Mouse (Mus musculus): Measurements from ENCODE around the gene Psme1. TPM values are rescaled to one million over a fixed set of nuclear protein-coding genes. Genes with fewer than 3 reads are reported as not detected.

Psme1 gene
- polyA plus RNA-seq, 1 experiment from 2014 or later: 168 TPM

DNA sequence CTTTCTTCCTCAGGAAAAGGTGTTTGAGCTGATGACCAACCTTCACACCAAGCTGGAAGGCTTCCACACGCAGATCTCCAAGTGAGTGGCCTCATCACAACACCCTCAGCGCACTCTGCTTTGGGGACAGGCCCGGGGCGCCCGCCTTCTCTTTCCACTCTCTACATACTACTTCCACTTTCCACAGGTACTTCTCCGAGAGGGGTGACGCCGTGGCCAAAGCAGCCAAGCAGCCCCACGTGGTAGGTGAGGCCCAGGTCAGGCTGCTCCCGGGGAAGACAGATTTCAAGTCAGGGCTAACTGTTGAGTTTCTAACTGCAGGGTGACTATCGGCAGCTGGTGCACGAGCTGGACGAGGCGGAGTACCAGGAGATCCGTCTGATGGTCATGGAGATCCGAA, 2.8 kb downstream of the Psme1 start:
- 95% methylated on average over 16 of the region's 16 CpGs for WGBS
- Histone ChIP-seq H3K27ac (ENCODE audit: low read length) (no peak overlapping the region), H3K4me1 (ENCODE audit: insufficient read depth, low read length) (peaks cover 24% of the 10 kb centered on the region), H3K36me3 (ENCODE audit: insufficient read depth, low read length) (peaks cover 19% of the 10 kb centered on the region), H3K9me3 (ENCODE audit: low read length) (no peaks in the 10 kb centered on the region), H3K4me2 (replicated peaks; ENCODE audit: low read depth, low read length) (no peak overlapping the region), H3K27me3 (ENCODE audit: insufficient read depth, low read length) (no peaks in the 10 kb centered on the region), H3K4me3 (ENCODE audit: low read length) (no peak overlapping the region), H3K9ac (replicated peaks; ENCODE audit: low read length) (no peak overlapping the region)
- no peak for ATAC-seq (ENCODE audit: low FRiP score, low TSS enrichment)

DNA sequence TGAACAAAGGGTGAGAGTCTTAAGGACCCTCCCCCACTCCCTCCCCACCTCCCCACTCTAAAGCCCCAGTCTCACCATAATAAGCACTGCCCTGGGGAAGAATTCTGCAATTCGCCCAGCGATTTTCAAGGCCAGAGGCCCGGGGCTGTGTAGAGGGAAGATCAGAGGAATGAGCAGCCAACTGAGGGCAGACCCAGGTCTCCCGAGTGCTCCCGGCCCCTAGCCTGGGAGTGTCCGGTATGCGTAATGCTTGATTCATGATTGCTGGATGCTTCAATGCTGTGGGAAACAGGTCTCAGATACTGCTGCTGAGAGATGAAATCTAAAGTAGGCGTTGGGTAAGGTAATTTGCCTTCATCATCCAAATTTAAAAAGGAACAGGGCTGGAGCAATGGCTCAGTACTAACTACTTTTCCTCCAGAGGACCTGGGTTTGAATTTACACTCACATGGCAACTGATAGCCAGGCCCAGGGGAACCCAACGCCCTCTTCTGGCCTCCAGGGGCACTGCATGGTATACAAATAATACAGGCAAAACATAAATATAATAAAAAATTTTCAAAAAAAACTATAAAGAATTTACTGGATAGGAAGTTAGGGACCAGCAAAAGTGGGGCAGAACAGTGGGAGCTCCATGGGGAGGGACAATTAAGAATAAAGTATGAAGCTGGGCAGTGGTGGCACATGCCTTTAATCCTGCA, 4.2 kb downstream of the Psme1 start:
- H3K4me3 ChIP-seq (ENCODE audit: low read length): no peak overlapping the region
- H3K4me1 ChIP-seq (ENCODE audit: insufficient read depth, low read length): peaks cover 18% of the 10 kb centered on the region
- H3K4me2 ChIP-seq (replicated peaks; ENCODE audit: low read depth, low read length): no peak overlapping the region
- H3K36me3 ChIP-seq (ENCODE audit: insufficient read depth, low read length): peaks cover 21% of the 10 kb centered on the region
- no peaks in the 10 kb centered on the region for H3K27me3 ChIP-seq (ENCODE audit: insufficient read depth, low read length)
- no peak overlapping the region for H3K9ac ChIP-seq (replicated peaks; ENCODE audit: low read length)
- no peak overlapping the region for H3K27ac ChIP-seq (ENCODE audit: low read length)
- H3K9me3 ChIP-seq (ENCODE audit: low read length): no peaks in the 10 kb centered on the region
- ATAC-seq (ENCODE audit: low FRiP score, low TSS enrichment): no peak
- WGBS: 66% methylated on average over 9 of the region's 9 CpGs

DNA sequence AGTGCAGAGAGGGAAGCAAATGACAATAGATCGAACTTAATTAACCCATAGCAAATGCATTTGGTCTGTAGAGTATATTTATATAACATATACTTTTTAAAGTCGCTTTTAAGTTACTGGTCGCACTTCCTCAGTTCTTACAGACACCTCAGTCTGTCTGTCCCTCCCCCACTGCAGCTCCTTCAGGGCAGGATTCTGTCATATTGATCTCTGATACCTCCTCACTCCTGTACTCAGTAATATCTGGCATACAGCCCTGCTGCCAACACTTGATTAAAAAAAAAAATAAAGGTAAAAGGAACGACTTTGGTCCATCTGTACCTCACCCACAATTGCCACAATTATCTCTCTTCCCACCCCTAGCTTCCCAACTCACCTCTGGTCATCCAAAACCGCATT, 6.4 kb downstream of the Psme1 start:
- Histone ChIP-seq H3K9ac (replicated peaks; ENCODE audit: low read length) (peak overlapping the region; percentile 76), H3K27me3 (ENCODE audit: insufficient read depth, low read length) (no peaks in the 10 kb centered on the region), H3K9me3 (ENCODE audit: low read length) (no peaks in the 10 kb centered on the region), H3K27ac (ENCODE audit: low read length) (no peak overlapping the region), H3K36me3 (ENCODE audit: insufficient read depth, low read length) (peaks cover 31% of the 10 kb centered on the region), H3K4me2 (replicated peaks; ENCODE audit: low read depth, low read length) (peak overlapping the region; percentile 94), H3K4me3 (ENCODE audit: low read length) (peak overlapping the region; percentile 64), H3K4me1 (ENCODE audit: insufficient read depth, low read length) (peaks cover 13% of the 10 kb centered on the region)
- no peak for ATAC-seq (ENCODE audit: low FRiP score, low TSS enrichment)
- WGBS: 35% methylated on average over 5 of the region's 5 CpGs

DNA sequence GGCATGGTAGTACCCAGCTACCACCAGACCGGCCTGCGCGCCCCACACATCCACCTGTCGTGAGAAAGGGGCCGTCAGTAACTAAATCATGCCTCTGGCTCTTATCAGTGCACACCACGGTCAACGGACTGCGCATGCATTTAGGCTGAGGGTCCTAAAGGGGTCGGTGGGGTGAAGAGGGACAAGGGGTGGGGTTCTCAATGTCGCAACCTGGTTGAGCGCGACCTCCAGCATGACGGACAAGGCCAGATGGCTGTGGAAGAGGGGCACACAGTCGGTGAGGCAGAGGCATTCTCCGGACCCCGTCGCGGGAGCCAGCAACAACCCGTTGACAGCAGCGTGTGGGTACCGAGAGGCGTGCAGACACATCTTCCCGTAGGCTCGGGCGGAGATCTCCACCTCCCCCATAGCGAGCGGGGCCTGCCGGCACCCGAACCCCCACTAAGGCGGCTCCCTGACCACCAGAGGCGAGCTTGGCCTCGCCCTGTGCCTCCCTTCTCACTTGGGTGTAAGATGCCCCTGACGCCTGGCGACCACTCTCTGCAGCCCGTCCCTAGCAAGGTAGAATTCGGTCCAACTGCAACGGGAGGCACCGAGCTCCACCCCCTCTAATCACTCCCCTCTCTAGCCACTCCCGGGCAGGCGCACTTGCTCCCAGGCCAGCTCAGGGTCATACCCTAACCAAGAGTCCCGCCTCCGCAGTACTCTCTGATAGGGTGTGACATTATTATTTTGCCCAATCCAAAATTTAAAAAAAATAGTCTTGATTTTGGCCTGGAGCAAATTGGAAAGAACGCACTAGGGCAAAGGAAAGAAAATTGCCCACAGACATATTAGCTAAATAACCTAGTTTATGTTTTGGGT, 7.0 kb downstream of the Psme1 start, which contains the start of gene Emc9:
Gene Emc9, minus strand, starts transcription at position 601 of the 864 bp plus-strand sequence.
- Histone ChIP-seq H3K9ac (replicated peaks; ENCODE audit: low read length) (peak within 1 kb of the TSS; percentile 76), H3K9me3 (ENCODE audit: low read length) (no peaks in the 10 kb centered on the region), H3K4me2 (replicated peaks; ENCODE audit: low read depth, low read length) (peak within 1 kb of the TSS; percentile 94), H3K4me1 (ENCODE audit: insufficient read depth, low read length) (peaks cover 11% of the 10 kb centered on the region), H3K4me3 (ENCODE audit: low read length) (peak within 1 kb of the TSS; percentile 64), H3K27me3 (ENCODE audit: insufficient read depth, low read length) (no peaks in the 10 kb centered on the region), H3K36me3 (ENCODE audit: insufficient read depth, low read length) (peaks cover 31% of the 10 kb centered on the region), H3K27ac (ENCODE audit: low read length) (no peak within 1 kb of the TSS)
- WGBS: 4% methylated on average over 43 of the region's 43 CpGs
- peak; percentile 86 for ATAC-seq (ENCODE audit: low FRiP score, low TSS enrichment)

DNA sequence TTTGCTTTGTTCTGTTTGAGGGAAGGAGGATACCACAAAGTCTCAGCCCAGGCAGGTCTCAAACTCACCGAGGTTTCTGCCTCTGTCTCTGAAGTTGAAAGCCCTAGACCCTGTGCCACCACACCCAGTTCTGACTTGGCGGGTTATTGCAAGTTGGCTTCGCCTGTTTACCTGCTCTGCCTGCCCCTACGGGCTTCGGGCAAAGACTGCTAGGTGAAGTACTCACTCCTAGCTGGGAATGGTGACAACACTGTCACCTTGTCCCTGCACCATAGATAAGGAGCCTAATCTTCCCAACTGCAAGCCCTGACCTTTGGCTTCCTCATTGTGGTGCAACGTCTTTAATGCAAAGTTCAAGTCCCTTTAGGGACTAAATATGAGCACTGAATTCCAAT, 7.6 kb downstream of the Psme1 start:
- H3K4me3 ChIP-seq (ENCODE audit: low read length): peak overlapping the region; percentile 64
- ATAC-seq (ENCODE audit: low FRiP score, low TSS enrichment): no peak
- H3K4me1 ChIP-seq (ENCODE audit: insufficient read depth, low read length): peaks cover 14% of the 10 kb centered on the region
- no peak overlapping the region for H3K9ac ChIP-seq (replicated peaks; ENCODE audit: low read length)
- no peaks in the 10 kb centered on the region for H3K27me3 ChIP-seq (ENCODE audit: insufficient read depth, low read length)
- no peak overlapping the region for H3K27ac ChIP-seq (ENCODE audit: low read length)
- peaks cover 25% of the 10 kb centered on the region for H3K36me3 ChIP-seq (ENCODE audit: insufficient read depth, low read length)
- H3K9me3 ChIP-seq (ENCODE audit: low read length): no peaks in the 10 kb centered on the region
- peak overlapping the region; percentile 94 for H3K4me2 ChIP-seq (replicated peaks; ENCODE audit: low read depth, low read length)
- WGBS: 61% methylated on average over 6 of the region's 6 CpGs

DNA sequence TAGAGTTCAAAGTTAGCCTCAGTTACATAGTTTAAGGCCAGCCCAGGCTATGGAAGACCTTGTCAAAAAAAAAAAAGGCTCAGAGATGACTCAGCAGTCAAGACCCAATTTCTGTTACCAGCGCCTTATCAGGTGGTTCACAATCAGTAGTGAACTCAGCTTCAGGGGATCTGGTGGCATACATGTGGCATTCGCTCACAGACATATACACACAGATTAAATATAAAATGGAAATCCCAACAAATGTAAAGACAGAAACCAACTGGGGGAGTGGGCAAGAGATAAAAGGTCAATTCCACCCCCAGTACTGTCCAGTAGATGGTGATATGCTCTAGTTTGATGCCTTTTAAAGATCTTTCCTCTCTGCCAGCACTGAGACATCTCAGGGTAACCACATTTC, 8.2 kb downstream of the Psme1 start:
- peaks cover 14% of the 10 kb centered on the region for H3K4me1 ChIP-seq (ENCODE audit: insufficient read depth, low read length)
- H3K27me3 ChIP-seq (ENCODE audit: insufficient read depth, low read length): no peaks in the 10 kb centered on the region
- H3K9ac ChIP-seq (replicated peaks; ENCODE audit: low read length): no peak overlapping the region
- H3K4me3 ChIP-seq (ENCODE audit: low read length): no peak overlapping the region
- no peak overlapping the region for H3K4me2 ChIP-seq (replicated peaks; ENCODE audit: low read depth, low read length)
- no peaks in the 10 kb centered on the region for H3K9me3 ChIP-seq (ENCODE audit: low read length)
- WGBS: 90% methylated on average over 2 of the region's 2 CpGs
- no peak for ATAC-seq (ENCODE audit: low FRiP score, low TSS enrichment)
- H3K36me3 ChIP-seq (ENCODE audit: insufficient read depth, low read length): peaks cover 19% of the 10 kb centered on the region
- no peak overlapping the region for H3K27ac ChIP-seq (ENCODE audit: low read length)

DNA sequence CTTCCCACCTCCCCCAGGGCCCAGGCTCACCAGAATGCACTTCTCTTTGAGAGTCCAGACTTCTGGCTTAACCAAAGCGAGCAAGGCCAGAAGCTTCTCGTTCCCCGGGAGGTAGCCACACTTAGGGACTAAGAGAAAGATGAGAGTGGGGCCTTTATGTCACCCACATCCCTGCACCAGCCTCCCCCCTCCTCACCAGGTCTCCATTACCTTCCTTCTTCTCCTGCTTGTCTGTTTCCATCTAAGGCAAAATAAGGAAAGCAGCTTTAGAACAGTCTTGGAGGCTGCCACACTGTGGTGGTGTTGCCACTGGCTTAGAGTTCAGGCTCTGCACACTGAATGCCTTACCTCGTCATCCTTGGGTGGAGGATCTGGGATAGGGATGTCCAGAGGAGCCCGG, 11.3 kb downstream of the Psme1 start:
- Histone ChIP-seq H3K27ac (ENCODE audit: low read length) (no peak overlapping the region), H3K4me1 (ENCODE audit: insufficient read depth, low read length) (peaks cover 26% of the 10 kb centered on the region), H3K4me2 (replicated peaks; ENCODE audit: low read depth, low read length) (no peak overlapping the region), H3K9ac (replicated peaks; ENCODE audit: low read length) (no peak overlapping the region), H3K4me3 (ENCODE audit: low read length) (no peak overlapping the region), H3K27me3 (ENCODE audit: insufficient read depth, low read length) (no peaks in the 10 kb centered on the region), H3K9me3 (ENCODE audit: low read length) (no peaks in the 10 kb centered on the region), H3K36me3 (ENCODE audit: insufficient read depth, low read length) (peaks cover 19% of the 10 kb centered on the region)
- no peak for ATAC-seq (ENCODE audit: low FRiP score, low TSS enrichment)
- 96% methylated on average over 5 of the region's 5 CpGs for WGBS

DNA sequence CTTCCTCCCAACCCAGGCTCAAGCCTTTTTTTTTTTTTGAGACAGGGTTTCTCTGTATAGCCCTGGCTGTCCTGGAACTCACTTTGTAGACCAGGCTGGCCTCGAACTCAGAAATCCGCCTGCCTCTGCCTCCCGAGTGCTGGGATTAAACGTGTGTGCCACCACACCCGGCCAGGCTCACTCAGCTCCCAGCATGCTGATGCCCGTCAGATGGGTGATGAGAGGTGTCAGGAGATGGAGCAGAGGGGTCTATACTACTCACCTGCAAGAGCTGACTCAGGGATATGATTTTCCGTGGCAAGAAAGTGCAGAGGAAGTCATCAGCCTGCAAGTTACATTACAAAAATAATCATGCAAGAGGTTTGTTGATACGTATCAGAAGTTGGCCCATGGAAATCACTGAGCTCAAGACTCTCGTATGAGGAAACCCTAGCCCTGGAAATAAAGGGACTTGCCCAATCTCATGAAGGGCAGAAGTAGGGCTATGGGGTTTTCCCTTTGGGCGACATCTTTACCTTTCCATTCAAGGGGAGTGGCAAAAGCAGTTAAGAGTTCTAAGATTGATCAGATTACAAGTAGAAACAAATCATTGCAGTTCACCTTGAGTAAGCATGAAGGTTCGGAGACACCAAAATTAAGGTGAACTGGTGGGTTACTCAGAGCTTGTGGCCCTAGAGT, 12.0 kb downstream of the Psme1 start:
- Histone ChIP-seq H3K9me3 (ENCODE audit: low read length) (no peaks in the 10 kb centered on the region), H3K9ac (replicated peaks; ENCODE audit: low read length) (peak overlapping the region; percentile 73), H3K4me3 (ENCODE audit: low read length) (peak overlapping the region; percentile 97), H3K4me1 (ENCODE audit: insufficient read depth, low read length) (peaks cover 21% of the 10 kb centered on the region), H3K36me3 (ENCODE audit: insufficient read depth, low read length) (peaks cover 25% of the 10 kb centered on the region), H3K27me3 (ENCODE audit: insufficient read depth, low read length) (no peaks in the 10 kb centered on the region), H3K27ac (ENCODE audit: low read length) (peak overlapping the region; percentile 74), H3K4me2 (replicated peaks; ENCODE audit: low read depth, low read length) (peak overlapping the region; percentile 78)
- ATAC-seq (ENCODE audit: low FRiP score, low TSS enrichment): no peak
- WGBS: 68% methylated on average over 11 of the region's 11 CpGs

DNA sequence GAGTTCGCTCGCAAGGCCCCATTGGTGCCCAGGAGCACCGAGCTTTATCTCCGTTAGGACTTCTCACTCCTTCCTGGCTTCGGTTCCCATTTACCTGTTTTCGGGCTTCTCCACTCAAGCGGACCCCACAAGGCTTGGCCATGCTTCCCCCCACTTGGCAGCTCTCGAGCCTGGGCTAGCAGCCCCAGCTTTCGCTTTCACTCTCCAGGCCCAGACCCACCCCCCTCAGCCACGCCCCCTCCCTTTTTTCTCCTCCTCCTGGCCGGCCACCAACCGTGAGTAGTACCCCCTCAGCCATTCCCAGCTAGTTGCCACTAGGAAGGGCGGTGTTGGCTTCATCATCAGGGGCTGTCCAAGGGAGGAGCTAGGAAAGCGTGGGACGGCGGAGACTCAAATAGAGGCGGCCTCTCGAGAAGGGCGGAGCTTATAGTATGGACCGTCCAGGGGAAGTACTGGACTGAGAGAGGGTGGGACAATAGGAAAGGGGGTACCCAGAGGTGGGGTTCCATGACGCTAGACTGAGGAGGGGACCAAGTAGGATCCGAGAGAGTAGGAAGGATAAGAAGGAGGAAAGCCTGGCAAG, 12.9 kb downstream of the Psme1 start, which contains the start of gene Psme2:
Gene Psme2, minus strand, starts transcription at position 366 of the 583 bp plus-strand sequence.
- Histone ChIP-seq H3K9me3 (ENCODE audit: low read length) (no peaks in the 10 kb centered on the region), H3K27me3 (ENCODE audit: insufficient read depth, low read length) (no peaks in the 10 kb centered on the region), H3K4me1 (ENCODE audit: insufficient read depth, low read length) (peaks cover 16% of the 10 kb centered on the region), H3K4me2 (replicated peaks; ENCODE audit: low read depth, low read length) (peak within 1 kb of the TSS; percentile 78), H3K27ac (ENCODE audit: low read length) (peak within 1 kb of the TSS; percentile 100), H3K9ac (replicated peaks; ENCODE audit: low read length) (peak within 1 kb of the TSS; percentile 90), H3K36me3 (ENCODE audit: insufficient read depth, low read length) (peaks cover 35% of the 10 kb centered on the region), H3K4me3 (ENCODE audit: low read length) (peak within 1 kb of the TSS; percentile 97)
- ATAC-seq (ENCODE audit: low FRiP score, low TSS enrichment): peak; percentile 98
- WGBS: 1% methylated on average over 21 of the region's 22 CpGs

Data from kidney, embryonic 16.5 days (tissue).